Mouse (Mus musculus) retina, postnatal 7 days (tissue): ENCODE measurements around the gene Shisa8.
A peak's percentile ranks its signal among the peaks of the same experiment; 100 is the strongest.

ENCODE experiments used
- DNase-seq: peaks from one replicate; pipeline ENCODE4 v3.0.0-alpha.2; 2012; ENCODE audit warnings: low read depth, low spot score

The Shisa8 gene

GRCm38 (mm10) chr15:82223251-82223650 lies 10.6 kb upstream of the Shisa8 start:
- DNase-seq: no peak

- no peak for DNase-seq
These were observed 8.7 kb upstream of the Shisa8 start for GRCm38 (mm10) chr15:82221104-82221860.

- no peak for DNase-seq
These were observed 7.5 kb upstream of the Shisa8 start for GRCm38 (mm10) chr15:82220003-82220675.

GRCm38 (mm10) chr15:82218778-82219666 lies 6.4 kb upstream of the Shisa8 start:
- no peak for DNase-seq

- DNase-seq: no peak
These were observed 5.4 kb upstream of the Shisa8 start for GRCm38 (mm10) chr15:82217980-82218379.

- DNase-seq: no peak
These were observed 4.4 kb upstream of the Shisa8 start for GRCm38 (mm10) chr15:82217039-82217438.

GRCm38 (mm10) chr15:82216142-82216827 lies 3.7 kb upstream of the Shisa8 start:
- DNase-seq: no peak

- DNase-seq: no peak
These were observed 2.9 kb upstream of the Shisa8 start for GRCm38 (mm10) chr15:82215332-82216046.

- no peak for DNase-seq
These were observed 607 bp upstream of the Shisa8 start for GRCm38 (mm10) chr15:82213222-82213621.

GRCm38 (mm10) chr15:82211911-82212751 lies 484 bp downstream of the Shisa8 start:
- DNase-seq: no peak

GRCm38 (mm10) chr15:82211281-82211680 lies 1.3 kb downstream of the Shisa8 start:
- no peak for DNase-seq

- DNase-seq: no peak
These were observed 1.8 kb downstream of the Shisa8 start for GRCm38 (mm10) chr15:82210801-82211200.

- no peak for DNase-seq
These were observed 3.1 kb downstream of the Shisa8 start for GRCm38 (mm10) chr15:82209295-82210050.

- no peak for DNase-seq
These were observed 4.3 kb downstream of the Shisa8 start for GRCm38 (mm10) chr15:82208307-82208706.

GRCm38 (mm10) chr15:82207504-82208219 lies 5.0 kb downstream of the Shisa8 start:
- DNase-seq: no peak

- no peak for DNase-seq
These were observed 5.5 kb downstream of the Shisa8 start for GRCm38 (mm10) chr15:82207105-82207459.

- DNase-seq: peak; percentile 63
These were observed 6.1 kb downstream of the Shisa8 start for GRCm38 (mm10) chr15:82206365-82207104.
